Mouse (Mus musculus) C2C12 (cell line): ENCODE data around the gene Npas2.

Source experiments
- CEBPB ChIP-seq: IDR thresholded peaks from one replicate; pipeline ENCODE4 v1.6.1; 2011; ENCODE audit warnings: low read depth, mild to moderate bottlenecking, control low read depth, moderate library complexity
- CTCF ChIP-seq: IDR thresholded peaks from one replicate; pipeline ENCODE4 v1.5.1; 2011; ENCODE audit not compliant: control insufficient read depth, insufficient read depth, insufficient read length
- FOSL1 ChIP-seq: IDR thresholded peaks from one replicate; pipeline ENCODE4 v1.8.0; 2011; ENCODE audit warnings: mild to moderate bottlenecking, low read length; ENCODE audit not compliant: poor library complexity, insufficient read depth, severe bottlenecking
- MAX ChIP-seq: IDR thresholded peaks from one replicate; pipeline ENCODE4 v1.6.1; 2011; ENCODE audit warnings: mild to moderate bottlenecking, control low read depth
- MYOD1 ChIP-seq: IDR thresholded peaks from one replicate; pipeline ENCODE4 v1.6.1; 2011; ENCODE audit warnings: low read depth; ENCODE audit not compliant: control insufficient read depth, insufficient read length
- USF1 ChIP-seq: IDR thresholded peaks from one replicate; pipeline ENCODE4 v1.6.1; 2011; ENCODE audit warnings: low read depth, mild to moderate bottlenecking, control low read depth, moderate library complexity

DNA sequence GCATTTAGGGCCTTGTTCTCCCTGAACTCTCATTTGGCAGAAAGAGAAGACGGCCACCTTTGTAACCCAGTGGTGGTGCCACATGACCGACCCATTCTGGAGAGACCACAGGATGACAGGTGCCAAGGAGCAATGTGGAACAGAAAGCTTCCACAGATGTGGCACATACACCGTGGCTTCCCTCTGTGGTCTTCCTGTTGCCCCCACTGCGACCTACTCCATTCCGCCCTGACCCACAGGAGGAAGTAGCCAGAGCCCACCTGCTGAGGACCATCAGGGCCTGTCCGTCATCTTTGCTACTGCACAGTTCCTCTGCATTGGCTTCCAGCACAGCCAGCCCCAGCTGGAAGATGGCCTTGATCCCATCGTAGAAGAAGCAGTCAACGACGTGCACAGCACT is 187.5 kb downstream of the Npas2 start:
- TF ChIP-seq MYOD1 (peak; percentile 76), MAX (no peak), CTCF (no peak), USF1 (no peak), CEBPB (no peak), FOSL1 (no peak)
